Mouse (Mus musculus) cerebellum, adult 11 months (tissue): ENCODE measurements around the gene Gpr25.

Source experiments
- DNase-seq: peaks from one replicate; pipeline ENCODE4 v3.0.0; 2022

Gpr25 gene

DNA sequence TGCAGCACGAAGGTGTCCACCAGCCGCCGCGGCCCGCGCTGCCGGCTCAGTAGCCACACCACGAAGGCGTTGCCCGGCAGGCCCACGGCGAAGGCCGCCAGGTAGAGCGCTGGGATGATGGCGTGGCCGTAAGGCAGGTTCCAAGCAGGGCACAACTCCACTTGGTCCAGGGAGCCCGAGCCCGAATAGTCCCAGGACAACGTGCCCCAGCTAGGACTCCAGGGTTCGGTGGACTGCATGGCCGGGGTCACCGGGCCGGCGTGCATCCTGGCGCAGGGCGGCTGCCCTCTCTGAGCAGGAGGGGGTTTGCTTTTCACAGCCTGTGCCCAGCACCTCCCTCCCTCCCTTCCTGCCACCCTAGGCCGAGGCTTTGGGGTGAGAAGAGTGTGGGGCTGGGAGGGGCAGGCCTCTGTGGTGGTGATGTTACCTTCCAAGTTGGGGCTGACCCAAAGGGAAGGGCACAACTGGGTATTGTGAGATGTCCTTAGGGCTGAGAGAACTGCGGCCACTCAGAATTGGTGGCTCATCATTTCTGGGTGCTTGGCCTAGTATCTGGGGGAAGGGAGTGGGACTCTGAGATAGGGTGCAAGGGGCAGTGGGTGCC lies at the start of gene Gpr25:
Gene Gpr25, minus strand, starts transcription at position 239 of the 604 bp plus-strand sequence.
- DNase-seq = no peak

DNA sequence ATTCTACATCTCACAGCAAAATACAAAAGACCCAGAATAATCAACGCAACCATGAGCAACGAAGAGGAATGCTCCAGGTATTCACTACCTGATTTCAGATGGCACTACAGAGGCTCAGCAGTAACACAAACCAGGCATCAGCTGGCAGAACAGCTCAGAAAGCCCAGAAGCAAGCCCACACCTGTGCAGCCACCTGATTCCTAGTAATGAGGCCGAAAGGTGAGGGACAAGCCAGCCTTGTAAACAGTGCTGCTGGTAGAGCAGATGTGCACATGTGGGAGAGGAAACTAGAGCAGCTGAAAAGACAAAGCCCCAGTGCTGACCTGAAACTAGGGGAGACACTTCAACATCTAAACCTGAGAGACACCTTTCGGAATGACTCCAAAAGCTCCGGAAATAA lies 48.5 kb upstream of the Gpr25 start:
- no peak for DNase-seq

DNA sequence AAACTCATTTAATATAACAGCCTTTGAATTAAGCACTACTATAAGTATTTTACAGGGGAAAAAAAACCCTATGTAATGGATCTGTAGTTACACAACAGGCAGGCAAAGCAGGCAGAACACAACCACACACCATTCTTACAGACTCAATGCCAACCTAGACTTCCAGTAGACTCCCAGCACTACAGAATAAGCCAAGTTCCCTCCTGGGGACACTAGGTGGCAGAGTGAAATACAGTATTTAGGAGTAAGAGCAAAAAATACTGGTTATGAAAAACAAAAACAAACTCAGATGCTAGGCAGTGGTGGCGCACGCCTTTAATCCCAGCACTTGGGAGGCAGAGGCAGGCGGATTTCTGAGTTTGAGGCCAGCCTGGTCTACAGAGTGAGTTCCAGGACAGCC lies 45.8 kb upstream of the Gpr25 start:
- peak; percentile 20 for DNase-seq

DNA sequence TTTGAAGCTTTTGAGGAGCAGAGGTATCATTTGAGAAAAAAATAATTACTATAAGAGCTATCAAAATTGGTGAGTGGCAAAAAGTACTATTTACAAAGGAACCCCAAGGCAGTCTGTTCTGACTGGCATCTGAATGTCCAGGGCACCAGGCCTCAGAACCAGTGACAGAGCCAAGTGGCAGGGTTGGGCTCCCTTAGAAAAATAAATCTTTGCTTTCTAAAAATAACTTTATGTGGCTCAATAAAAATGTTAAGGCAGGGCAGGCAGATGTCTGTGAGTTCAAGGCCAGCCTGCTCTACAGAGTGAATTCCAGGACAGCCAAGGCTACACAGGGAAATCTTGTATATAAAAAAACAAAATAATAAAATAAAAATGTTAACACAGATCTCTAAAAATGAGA lies 33.3 kb upstream of the Gpr25 start:
- DNase-seq = no peak

DNA sequence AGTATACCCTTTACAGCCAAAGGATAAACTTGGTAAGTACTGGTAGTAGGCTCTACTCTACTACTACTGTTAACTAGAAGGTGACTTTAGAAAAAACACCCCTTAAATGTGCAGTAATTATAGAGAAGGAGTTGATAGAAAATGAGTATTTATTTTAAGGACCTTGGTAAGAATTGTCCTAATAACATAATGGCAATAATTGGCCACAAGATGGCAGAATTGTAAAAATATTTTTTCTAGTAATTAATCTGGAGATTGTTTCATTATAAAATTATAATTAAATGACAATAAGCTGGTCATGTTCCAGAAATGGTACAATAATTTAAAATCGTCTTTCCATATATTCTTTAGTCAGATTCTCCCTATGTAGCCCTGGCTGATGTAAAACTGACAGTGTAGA lies 29.1 kb upstream of the Gpr25 start:
- DNase-seq = no peak

DNA sequence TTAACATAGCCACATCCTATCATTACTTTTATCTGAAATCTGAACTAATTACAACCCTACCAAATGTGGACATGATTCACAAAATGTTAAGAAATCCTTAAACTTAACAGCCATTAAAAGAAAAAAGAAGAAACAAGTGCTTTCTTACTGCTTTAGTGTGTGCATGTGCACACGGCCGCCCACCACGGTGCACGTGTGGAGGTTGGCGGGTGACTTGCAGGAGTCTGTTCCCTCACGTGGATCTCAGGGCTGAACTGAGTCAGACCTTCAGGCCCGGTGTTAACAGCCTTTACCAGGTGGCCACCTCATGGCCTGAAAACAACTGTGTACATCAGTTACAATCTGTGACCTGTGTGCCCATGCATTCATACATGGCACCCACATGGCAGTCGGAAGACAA lies 16.7 kb upstream of the Gpr25 start:
- DNase-seq = no peak

DNA sequence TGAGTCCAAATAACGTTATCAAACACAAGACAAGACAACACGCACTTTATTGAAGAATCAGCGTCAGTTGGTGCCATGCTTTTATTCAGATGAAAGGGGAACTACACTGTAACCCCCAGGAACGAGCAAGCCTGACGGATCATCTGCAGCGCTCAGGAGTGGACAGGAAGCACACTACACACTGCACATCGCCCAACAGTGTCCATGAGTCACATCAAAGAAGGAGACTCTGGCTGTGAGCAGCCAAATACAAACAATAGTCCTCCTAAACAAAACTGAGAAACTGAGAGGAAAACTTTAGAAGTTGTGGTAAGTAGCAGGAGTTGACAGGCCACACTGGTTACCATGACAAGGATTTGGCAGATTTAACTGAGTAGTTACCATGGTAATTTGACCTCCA lies 7.6 kb upstream of the Gpr25 start:
- no peak for DNase-seq

DNA sequence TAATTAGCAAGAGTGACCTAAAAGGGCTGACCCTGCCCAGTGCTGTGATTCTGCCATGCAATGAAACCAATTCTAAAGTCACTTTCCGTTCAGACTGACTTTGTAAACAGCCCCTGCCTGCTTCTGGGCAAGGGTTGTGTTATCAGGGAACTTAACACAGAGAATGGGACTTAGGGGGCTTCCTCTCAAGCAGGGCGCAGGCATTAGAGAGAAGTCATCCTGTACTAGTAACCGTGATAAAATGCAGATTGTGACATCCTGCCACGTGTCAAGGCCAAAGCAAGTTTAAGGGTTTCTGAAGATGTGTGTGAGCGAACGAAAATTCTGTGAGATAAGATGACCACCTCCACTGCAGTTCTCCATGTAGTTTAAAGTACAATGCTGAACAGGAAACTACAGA lies 5.5 kb upstream of the Gpr25 start:
- DNase-seq = no peak

DNA sequence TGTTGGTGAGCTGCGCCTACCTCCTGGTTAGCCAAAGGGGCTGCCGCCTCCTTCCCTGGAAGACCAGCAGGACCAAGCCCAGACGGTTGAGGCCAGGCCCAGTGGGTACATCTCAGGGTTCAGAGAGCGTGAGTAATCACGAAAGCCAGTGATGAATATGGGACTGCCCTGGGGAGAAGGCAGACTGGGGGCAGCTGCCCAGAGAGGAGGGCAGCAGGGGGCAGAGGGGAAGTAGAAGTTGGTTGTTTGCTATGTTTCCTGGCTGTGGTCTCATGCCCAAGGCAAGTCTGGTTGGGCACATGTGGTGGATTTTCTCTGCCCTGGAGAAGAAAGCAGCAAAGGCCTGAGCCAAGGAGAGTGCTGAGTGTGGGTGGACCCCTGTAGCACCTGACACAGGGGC lies 2.7 kb upstream of the Gpr25 start:
- no peak for DNase-seq

DNA sequence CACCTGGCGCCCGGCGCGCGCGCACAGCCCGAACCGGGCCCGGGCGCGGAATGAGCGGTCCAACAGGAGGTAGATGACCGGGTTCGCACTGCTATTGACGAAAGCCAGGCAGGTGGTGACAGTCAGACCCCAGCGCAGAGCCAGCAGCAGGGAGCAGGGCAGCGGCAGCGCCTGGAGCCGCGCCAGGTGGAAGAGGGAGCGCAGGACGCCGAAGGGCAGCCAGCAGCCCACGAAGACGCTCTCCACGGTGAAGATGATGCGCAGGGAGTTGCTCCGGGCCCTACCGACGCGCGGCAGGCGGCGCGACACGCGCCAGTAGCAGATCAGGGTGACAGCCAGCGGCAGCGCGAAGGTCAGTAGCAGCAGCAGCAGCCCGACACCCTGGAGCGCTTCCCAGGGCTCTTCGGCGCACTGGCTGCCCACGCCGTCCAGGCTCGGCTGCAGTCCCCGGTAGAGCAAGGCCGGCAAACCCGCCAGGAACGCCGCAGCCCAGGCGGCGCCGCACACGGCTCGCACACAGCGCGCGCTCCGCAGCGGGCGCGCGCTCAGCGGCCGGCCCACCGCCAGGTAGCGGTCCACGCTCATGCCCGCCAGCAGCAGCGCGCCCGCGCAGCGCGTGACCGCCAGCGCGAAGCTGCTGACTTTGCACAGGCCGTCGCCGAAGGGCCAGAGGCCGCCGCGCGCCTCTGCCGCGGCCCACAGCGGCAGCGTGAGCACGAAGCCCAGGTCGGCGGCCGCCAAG lies 609 bp downstream of the Gpr25 start:
- peak; percentile 84 for DNase-seq

DNA sequence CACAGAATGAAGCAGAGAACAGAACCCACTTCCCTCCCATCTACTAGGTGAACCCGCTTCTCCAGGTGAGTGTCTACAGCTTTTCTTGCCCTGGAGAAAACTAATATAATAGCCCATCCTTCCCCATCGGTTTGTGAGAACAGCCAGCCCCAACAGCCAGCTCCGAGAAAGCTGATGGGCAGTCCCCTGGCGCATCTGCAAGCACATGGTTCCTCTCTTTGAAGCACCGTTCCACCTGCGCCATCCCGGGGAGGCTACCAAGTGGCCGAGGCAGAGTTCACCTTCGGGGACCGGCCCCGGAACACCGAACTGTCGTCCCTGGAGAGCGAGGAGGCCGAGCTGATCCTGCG lies 1.2 kb downstream of the Gpr25 start:
- DNase-seq = no peak

DNA sequence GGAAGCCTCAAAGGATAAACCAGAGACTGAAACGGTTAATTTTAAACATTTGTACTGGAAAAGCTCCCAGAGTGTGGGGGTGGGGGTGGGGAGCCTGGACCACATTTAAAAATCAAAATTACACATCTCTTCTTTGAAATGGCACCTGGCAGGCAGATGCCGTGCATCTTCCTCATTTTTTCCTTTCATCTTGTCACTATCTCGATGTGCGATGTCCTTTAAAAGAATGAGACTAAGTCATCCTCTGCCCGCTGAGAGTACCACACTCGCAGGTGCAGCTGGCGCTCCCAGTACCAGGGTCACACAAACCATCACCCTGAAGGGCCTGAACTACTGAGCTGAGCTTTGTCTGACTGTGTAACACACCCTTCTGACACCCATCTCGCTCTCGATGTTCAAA lies 2.2 kb downstream of the Gpr25 start:
- DNase-seq = no peak

DNA sequence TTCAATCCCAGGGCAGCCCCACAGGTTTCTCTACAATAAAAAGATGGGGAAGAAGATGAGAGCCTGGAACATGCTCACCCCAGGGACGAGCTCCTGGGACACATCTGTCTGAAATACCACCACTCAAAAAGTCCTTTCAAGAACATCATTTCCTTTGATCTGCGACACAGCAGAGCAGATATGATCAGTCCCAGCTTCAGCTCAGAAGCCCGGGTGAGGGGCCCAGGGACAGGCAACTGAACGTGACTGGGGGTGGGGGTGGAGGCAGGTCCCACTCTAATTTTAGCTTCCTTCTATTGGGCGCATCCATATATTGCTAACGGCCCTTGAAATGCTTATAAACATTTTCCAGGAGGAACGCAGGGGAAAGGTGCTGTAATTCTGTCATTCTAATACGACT lies 5.0 kb downstream of the Gpr25 start:
- DNase-seq = no peak

DNA sequence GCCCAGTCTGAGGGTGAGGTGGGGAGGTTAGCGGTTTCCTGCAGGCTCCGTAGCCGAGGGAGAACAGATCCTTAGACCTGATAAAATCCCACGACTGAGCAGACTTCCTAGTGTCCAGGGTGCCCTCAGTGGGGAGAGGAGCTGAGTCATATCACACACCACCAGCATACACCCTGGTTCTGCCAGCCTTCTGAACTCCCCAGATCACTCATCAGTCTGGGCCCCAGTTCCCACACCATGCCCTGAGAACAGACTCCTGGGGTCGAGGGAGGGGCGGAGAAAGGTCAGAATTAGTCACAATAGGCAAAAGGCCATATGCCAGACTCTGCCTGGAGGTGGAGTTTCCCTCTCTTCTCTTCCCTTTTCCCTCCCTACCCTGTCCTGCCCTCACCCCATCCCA lies 5.5 kb downstream of the Gpr25 start:
- DNase-seq = no peak

DNA sequence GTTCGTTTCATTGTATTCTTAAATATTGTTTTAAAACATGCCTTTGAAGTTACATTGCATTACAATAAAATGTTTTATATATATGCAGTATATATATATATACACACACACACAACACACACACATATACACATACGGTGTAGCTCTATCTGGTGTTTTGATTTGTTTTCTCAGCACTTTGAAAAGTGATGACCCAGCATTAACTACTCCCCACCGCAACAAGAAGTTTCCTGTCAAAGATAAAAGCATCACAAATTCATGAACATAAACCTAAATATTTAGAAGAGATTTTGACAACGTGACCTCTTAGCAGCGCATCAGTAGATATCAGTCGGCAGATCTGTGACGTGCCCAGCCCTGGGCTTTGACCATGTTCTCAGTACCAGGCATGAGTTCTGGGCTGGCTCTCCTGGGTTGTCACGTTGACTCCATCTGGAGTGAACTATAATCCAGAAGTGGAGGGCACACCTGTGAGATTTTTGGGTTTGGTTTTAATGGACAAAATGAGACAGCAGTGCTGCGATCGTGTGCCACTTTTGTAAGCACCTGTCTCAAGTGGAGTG lies 6.1 kb downstream of the Gpr25 start:
- no peak for DNase-seq

DNA sequence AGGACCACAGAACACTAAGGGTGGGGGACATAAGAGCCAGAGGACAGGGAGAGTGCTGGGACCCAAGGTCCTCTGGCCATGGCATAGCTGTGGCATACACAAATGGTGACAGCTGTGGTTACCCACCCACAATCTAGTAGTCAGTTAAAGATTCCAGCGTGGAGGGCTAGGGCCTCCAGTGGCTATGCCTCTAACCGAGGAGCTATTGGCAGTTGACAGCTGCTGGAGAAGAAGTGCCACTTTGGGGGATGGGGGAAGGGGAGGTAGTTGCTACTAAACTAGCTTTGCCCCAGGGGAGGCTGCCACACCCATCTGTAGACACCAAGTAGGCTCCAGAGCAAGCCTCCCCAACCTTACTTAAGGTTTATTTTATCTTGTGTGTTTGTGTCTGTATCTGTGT lies 7.2 kb downstream of the Gpr25 start:
- DNase-seq = no peak

DNA sequence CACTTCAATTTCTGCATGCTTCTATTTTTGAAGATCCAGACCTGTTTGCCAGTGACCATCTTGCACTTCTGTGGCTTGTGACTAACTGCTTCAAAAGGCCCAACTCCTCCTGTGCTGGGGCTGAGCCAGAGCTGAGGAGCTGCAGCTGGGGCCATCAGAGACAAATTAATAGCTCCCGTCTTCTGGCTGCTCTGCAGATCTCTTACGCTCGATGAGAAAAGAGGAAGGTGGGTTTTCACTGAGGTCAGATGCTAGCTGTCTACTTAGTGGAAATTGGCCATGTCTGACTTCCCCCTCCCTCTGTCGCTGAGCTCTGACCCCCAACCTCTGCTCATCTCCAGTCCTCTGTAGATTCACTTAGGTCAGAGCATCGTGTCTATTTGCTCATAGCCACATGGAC lies 11.0 kb downstream of the Gpr25 start:
- no peak for DNase-seq

DNA sequence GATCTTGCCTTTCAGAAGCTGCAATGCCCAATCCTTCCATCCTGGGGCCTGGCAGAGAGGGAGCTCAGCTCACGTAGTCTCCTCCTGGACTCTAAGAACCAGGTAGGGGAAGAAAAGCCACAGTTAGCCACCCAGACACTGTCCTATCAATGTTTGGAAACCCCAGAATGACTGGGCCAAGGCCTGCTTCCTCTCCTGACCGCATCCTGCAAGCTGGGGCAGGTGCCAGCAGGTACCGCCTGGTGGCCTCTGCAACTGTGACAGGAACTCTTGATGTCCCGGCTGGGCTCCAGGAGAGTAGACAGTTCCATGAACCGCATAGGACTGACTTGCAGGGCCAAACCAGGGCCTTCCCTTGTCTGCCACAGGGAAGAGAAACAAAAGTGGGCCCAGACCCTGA lies 13.3 kb downstream of the Gpr25 start:
- DNase-seq = no peak

DNA sequence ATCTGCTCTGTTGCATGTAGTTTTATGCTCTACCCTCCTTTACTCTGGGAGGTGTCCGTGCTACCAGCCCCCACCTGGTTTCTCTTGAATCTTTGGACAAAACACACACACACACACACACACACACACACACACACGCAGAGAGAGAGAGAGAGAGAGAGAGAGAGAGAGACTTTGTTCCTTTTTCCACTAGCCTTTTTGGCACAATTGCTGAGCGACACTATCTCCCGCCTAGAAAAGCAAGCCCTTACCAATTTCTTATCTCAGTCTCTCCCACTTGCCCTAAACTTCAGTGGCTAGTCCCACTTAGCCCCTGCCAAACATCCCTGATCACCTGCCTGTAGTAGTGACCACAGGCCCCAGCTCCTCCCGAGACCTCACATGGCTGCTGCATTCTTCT lies 16.2 kb downstream of the Gpr25 start:
- no peak for DNase-seq

DNA sequence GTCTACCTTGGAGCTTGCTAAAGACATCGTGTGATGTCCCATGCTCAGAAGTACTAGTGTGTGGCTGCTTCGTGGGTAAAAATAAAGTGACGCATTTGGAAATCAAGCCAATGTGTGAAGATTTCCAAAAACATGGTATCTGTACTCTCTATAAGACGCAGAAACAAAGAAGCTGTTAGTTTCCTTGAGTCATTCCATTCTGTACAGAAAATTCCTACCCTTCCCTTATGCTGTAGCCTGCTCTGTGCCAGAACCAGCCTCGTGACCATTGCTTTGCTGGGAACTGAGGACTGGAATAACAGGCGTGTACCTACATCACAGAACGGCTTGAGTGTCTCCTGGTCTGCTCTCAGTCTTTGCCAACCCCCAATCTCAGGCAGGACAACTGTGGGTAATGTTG lies 18.9 kb downstream of the Gpr25 start:
- no peak for DNase-seq

DNA sequence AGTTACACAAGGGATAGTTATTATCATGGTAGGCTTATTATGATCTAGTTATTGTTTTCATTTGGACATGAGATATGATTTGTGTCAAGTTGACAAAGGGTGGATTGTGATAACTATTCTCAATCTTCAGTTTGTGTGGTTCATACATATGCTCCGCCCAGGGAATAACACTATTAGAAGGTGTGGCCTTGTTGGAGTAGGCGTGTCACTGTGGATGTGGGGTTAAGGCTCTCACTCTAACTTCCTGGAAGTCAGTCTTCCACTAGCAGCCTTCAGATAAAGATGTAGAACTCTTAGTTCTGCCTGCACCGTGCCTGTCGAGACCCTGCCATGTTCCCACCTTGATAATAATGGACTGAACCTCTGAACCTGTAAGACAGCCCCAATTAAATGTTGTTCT lies 22.2 kb downstream of the Gpr25 start:
- DNase-seq = no peak

DNA sequence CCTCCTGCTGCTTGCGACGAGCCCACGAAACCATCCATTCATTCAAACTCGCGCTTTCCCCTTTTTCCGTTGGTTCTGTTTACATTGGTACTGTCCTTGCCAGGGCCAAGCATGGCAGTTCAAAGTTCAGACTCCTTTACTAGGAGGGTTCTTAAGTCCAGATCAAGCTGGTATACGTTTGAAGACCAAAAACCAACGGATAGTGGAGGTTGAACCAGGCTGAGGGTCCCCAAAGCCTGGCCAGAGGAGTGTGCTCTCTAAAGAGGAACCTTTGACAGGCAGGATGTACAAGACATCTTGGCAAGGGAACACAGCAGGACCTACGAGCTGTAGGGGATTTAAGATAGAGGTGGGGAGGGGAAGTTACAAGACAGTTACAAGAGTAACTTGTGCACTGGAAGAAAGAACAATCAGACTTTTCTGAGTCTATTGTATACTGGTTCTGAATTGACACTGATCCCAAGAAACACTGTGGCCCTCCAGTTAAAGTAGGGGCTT lies 26.0 kb downstream of the Gpr25 start:
- DNase-seq = no peak

DNA sequence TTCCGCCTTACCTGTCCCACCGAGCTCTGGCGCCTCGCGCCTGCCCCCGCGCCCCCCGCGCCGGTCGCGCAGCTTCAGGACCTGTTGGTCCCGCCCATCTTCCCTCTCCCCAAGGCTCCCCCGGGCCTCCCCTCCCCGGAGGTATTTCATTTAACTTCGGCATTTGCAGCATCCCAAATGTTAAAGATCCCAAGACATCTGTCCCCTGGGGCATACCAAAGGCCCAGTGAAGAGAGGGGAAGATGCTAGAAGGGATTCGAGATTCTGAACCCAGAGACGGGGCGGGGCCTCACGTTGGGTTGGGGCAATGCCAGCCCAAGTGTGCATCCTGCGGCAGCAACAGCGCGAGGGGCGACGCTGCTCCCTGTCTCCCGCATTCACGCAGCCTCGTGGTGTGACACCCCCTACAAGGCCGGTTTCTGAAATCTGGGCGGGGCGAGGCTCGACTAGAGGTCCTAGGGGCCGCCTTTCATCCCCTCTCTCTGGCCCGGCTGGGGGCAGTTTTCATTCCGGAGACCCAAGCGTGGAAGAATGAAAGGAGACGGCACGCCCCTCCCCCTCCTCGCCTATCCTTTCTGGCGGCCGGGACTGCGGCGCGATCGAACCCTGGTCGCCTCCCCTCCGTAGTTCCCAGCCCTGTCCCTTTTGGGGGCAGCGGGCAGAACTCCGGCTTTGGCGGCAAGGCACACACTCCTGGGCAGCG lies 26.6 kb downstream of the Gpr25 start, which contains the start of gene Inava:
Gene Inava, minus strand, starts transcription at position 373 of the 703 bp plus-strand sequence.
- DNase-seq = peak; percentile 15
